Mouse (Mus musculus) liver, adult 2 months (tissue): ENCODE data around the gene Fads6.

ENCODE experiments used
- CTCF ChIP-seq: fragments of 200-500 bp; IDR thresholded peaks from 2 replicates; pipeline ENCODE4 v1.5.1; 2011; ENCODE audit warnings: low read depth, low read length, control low read depth
- POLR2A ChIP-seq: fragments of 200-500 bp; IDR thresholded peaks from 2 replicates; pipeline ENCODE4 v1.6.1; 2011; ENCODE audit warnings: low read length, control low read depth; ENCODE audit not compliant: insufficient read depth; ENCODE audit errors: extremely low read depth

GRCm38 (mm10) chr11:115276780-115277603, 20.5 kb downstream of the Fads6 start, which contains the start of gene Fdxr:
- 0 out of 2 replicates have a peak, but pooled peaks have one; percentile 10 for TF ChIP-seq CTCF
- TF ChIP-seq POLR2A, result peak; percentile 93
